ENCODE assay signal across 8 mouse cellular contexts in genomic region chr9:83447771-83448170, GRCm38 (mm10). TPM values are rescaled to one million over a fixed set of nuclear protein-coding genes. Genes with fewer than 3 reads are reported as not detected.
DNase-seq lines count a peak whose midpoint lies in the region; ATAC-seq lines count a peak whose summit lies in the region.

No protein-coding gene starts in this region.

- no peaks in the 10 kb centered on the region for H3K36me3 ChIP-seq in forebrain, embryonic 14.5 days (ENCODE audit: control insufficient read depth, insufficient read depth, low read length)
- H3K36me3 ChIP-seq in liver, embryonic 16.5 days (ENCODE audit: control insufficient read depth, insufficient read depth) = no peaks in the 10 kb centered on the region
- H3K36me3 ChIP-seq in neural tube, embryonic 11.5 days (ENCODE audit: control insufficient read depth, insufficient read depth, low read length) = no peaks in the 10 kb centered on the region
- no peaks in the 10 kb centered on the region for H3K36me3 ChIP-seq in stomach, embryonic 15.5 days

- no peaks in the 10 kb centered on the region for H3K27me3 ChIP-seq in forebrain, embryonic 14.5 days (replicated peaks; ENCODE audit: control insufficient read depth, insufficient read depth, low read length)
- peaks cover 10% of the 10 kb centered on the region for H3K27me3 ChIP-seq in liver, embryonic 16.5 days (ENCODE audit: control insufficient read depth, insufficient read depth, low read depth, low read length)
- no peaks in the 10 kb centered on the region for H3K27me3 ChIP-seq in neural tube, embryonic 11.5 days (ENCODE audit: control insufficient read depth, insufficient read depth, low read length)
- no peaks in the 10 kb centered on the region for H3K27me3 ChIP-seq in stomach, embryonic 15.5 days (replicated peaks)

- peak overlapping the region; percentile 69 for H3K9ac ChIP-seq in forebrain, embryonic 14.5 days (ENCODE audit: low read length)
- no peak overlapping the region for H3K9ac ChIP-seq in liver, embryonic 16.5 days (ENCODE audit: low read depth, low read length)
- peak overlapping the region; percentile 75 for H3K9ac ChIP-seq in neural tube, embryonic 11.5 days (ENCODE audit: low read length)
- H3K9ac ChIP-seq in stomach, embryonic 15.5 days = peak overlapping the region; percentile 29; the same call in 1 of the 2 replicates

- peaks cover 3% of the 10 kb centered on the region; the same call in 1 of the 2 replicates for H3K4me1 ChIP-seq in forebrain, embryonic 14.5 days (ENCODE audit: control insufficient read depth, insufficient read depth, low read length)
- no peaks in the 10 kb centered on the region for H3K4me1 ChIP-seq in liver, embryonic 16.5 days (ENCODE audit: control insufficient read depth, low read depth, low read length)
- no peaks in the 10 kb centered on the region for H3K4me1 ChIP-seq in neural tube, embryonic 11.5 days (ENCODE audit: control insufficient read depth, insufficient read depth, low read length)
- peaks cover 5% of the 10 kb centered on the region; the same call in 1 of the 2 replicates for H3K4me1 ChIP-seq in stomach, embryonic 15.5 days

- peak overlapping the region; percentile 37 for H3K4me3 ChIP-seq in forebrain, embryonic 14.5 days (ENCODE audit: low read depth, low read length)
- peak overlapping the region; percentile 40 for H3K4me3 ChIP-seq in liver, embryonic 16.5 days (ENCODE audit: low read depth, low read length)
- peak overlapping the region; percentile 38 for H3K4me3 ChIP-seq in neural tube, embryonic 11.5 days (ENCODE audit: low read depth, low read length)
- peak overlapping the region; percentile 48 for H3K4me3 ChIP-seq in stomach, embryonic 15.5 days (replicated peaks)

- 1% methylated on average over 22 of the region's 22 CpGs for WGBS in forebrain, embryonic 14.5 days
- 1% methylated on average over 22 of the region's 22 CpGs for WGBS in liver, embryonic 16.5 days (ENCODE audit: insufficient replicate concordance)
- WGBS in neural tube, embryonic 11.5 days = 2% methylated on average over 22 of the region's 22 CpGs
- WGBS in stomach, embryonic 15.5 days = 1% methylated on average over 22 of the region's 22 CpGs

- H3K9me3 ChIP-seq in forebrain, embryonic 14.5 days (replicated peaks; ENCODE audit: control insufficient read depth, low read length) = no peaks in the 10 kb centered on the region
- H3K9me3 ChIP-seq in liver, embryonic 16.5 days (replicated peaks; ENCODE audit: control insufficient read depth, low read length) = no peaks in the 10 kb centered on the region
- H3K9me3 ChIP-seq in neural tube, embryonic 11.5 days (ENCODE audit: control insufficient read depth, low read length) = no peaks in the 10 kb centered on the region
- H3K9me3 ChIP-seq in stomach, embryonic 15.5 days = no peaks in the 10 kb centered on the region

- peak; percentile 81 for ATAC-seq in forebrain, embryonic 14.5 days
- no peak for ATAC-seq in liver, embryonic 16.5 days (ENCODE audit: low read depth)
- ATAC-seq in neural tube, embryonic 11.5 days (ENCODE audit: insufficient read depth, low FRiP score, low TSS enrichment) = peak; percentile 86
- ATAC-seq in stomach, embryonic 15.5 days (ENCODE audit: insufficient read depth, low FRiP score, low read depth) = peak; percentile 59; the same call in 1 of the 2 replicates

- H3K4me2 ChIP-seq in forebrain, embryonic 14.5 days (ENCODE audit: low read length) = peak overlapping the region; percentile 55
- peak overlapping the region; percentile 51 for H3K4me2 ChIP-seq in liver, embryonic 16.5 days (ENCODE audit: low read depth, low read length)
- H3K4me2 ChIP-seq in neural tube, embryonic 11.5 days (ENCODE audit: low read depth) = peak overlapping the region; percentile 53
- peak overlapping the region; percentile 74 for H3K4me2 ChIP-seq in stomach, embryonic 15.5 days

- peak; percentile 18 to 58 for DNase-seq in urinary bladder, adult 18-20 months (ENCODE audit: low spot score in 2 of 2)
- no peak for DNase-seq in urinary bladder, postnatal 10 days (ENCODE audit: low spot score)
- peak; percentile 60 for DNase-seq in forebrain, embryonic 14.5 days (ENCODE audit: low spot score)
- peak; percentile 80 to 82 for DNase-seq in heart, postnatal 10 days
- peak; percentile 64 to 79 for DNase-seq in kidney, postnatal 25 days
- DNase-seq in neural tube, embryonic 11.5 days (ENCODE audit: low spot score) = peak; percentile 65

- intact Hi-C loops in heart, postnatal 10 days (cut with DNase I) = loop anchor here (5.0 kb wide), 1 partner anchor 100 kb away; the partner anchor contains the start of gene Sh3bgrl2

- H3K27ac ChIP-seq in forebrain, embryonic 14.5 days (ENCODE audit: low read depth, low read length) = peak overlapping the region; percentile 56; the same call in 1 of the 2 replicates
- no peak overlapping the region for H3K27ac ChIP-seq in liver, embryonic 16.5 days (ENCODE audit: low read length)
- H3K27ac ChIP-seq in neural tube, embryonic 11.5 days (ENCODE audit: low read depth, low read length) = no peak overlapping the region
- no peak overlapping the region for H3K27ac ChIP-seq in stomach, embryonic 15.5 days

RNA-seq across cellular contexts. Expression of gene Lca5, which starts 6.8 kb away (rescaled TPM):
- polyA plus RNA-seq in forebrain, embryonic 14.5 days (2014; fragmentation: Nextera tagmentation; extraction: Ambion mirVana) = 21.2 and 23.8 TPM in 2 replicates
- total RNA-seq in heart, postnatal 10 days (2021) = 1 to 10 TPM; 5.5 to 6.8 TPM
- 0.92 and 1.0 TPM in 2 replicates for polyA plus RNA-seq in liver, embryonic 16.5 days (2015; fragmentation: Nextera tagmentation; extraction: Ambion mirVana)
- 21.9 and 24.2 TPM in 2 replicates for polyA plus RNA-seq in neural tube, embryonic 11.5 days (2014; fragmentation: Nextera tagmentation; extraction: Ambion mirVana)
- polyA plus RNA-seq in stomach, embryonic 15.5 days (2015; fragmentation: Nextera tagmentation; extraction: Ambion mirVana) = 12.0 and 12.2 TPM in 2 replicates
